Mouse (Mus musculus) induced T-regulatory cell, adult 2 months (primary cell): ENCODE measurements around the gene Arhgef39.

Source experiments
- DNase-seq: peaks from one replicate; pipeline ENCODE4 v3.0.0-alpha.2; 2012; ENCODE audit warnings: low read depth

Arhgef39 gene

DNA sequence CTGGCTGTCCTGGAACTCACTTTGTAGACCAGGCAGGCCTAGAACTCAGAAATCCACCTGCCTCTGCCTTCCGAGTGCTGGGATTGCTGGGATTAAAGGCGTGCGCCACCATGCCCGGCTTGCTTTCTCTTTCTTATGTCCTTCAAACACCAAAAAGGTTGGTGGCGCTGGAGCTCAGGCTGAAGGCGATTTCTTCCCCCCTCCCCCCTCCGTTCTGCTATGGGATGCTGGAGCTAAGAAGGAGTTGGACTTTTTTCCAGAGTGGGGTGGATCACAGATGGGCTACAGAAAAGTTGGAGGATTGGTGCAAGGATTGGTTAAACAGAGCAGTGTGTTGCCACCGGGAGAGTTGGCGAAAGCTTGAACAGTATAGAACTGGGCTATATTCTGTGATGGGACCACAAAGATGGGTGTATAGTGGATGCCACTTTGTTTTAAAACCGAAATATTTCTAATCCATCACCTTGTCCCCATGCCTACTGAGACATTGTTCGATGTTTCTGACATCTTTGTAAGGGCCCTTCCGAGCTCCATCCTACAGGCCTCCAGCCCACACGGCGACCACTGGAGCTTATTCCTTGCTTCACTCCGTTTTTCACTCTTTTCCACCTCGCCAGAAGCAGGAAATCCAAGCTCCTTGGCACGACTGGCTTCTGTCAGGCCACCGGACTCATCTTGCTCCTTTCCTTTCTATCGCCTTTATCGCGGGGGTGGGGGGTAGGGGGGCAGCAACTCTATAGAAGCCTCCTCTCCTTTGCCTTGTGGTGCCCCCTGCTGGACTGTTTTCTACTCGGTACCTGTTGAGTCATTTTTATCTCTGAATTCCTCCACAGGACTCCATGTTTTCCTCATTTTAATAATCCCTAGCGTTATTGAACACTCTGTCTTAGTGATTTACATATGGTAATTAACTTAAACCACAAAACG lies 20.3 kb downstream of the Arhgef39 start:
- DNase-seq: peak; percentile 93

DNA sequence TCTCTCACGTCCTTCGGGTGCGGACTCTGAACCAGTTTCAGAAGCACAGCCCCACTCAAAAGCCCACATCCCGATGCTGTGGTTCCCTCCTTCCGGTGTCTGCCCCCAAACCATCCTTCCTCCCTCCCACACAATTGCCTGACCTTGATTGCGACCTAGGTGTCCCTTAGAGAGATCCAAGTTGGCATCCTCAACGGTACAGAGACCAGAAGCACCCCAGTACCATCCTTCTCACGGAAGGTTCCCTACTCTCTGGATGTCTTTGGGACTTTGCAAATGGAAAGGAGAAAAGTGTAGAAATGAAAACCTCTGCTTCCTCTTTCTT lies 21.0 kb downstream of the Arhgef39 start:
- no peak for DNase-seq

DNA sequence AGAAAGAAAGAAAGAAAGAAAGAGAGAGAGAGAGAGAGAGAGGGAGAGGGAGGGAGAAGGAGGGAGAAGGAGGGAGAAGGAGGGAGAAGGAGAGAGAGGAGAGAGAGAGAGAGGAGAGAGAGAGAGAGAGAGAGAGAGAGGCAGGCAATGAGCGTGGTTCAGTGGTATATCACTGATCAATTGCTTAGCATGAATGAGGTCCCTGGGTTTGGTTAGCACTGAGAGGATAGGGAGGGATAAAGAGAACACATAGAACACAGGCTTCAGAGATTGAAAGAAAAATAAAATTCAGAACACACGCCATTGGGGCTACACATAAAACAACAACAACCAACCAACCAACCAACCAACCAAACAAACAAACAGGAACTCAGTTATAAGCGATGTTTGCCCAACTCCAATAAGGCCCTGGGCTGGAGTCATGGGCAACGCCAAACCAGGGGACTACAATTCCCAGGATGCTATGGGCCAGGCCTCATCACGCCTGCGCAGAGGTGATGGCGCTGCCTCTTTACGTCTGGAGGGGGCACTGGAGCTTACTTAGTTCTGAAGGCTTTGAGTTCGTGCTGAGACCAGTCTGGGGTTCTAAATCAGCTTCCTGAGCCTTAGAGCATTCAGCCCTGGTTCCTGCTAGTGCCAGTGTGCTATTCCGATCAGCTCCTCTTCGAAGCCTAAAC lies 21.5 kb downstream of the Arhgef39 start:
- peak; percentile 96 for DNase-seq

DNA sequence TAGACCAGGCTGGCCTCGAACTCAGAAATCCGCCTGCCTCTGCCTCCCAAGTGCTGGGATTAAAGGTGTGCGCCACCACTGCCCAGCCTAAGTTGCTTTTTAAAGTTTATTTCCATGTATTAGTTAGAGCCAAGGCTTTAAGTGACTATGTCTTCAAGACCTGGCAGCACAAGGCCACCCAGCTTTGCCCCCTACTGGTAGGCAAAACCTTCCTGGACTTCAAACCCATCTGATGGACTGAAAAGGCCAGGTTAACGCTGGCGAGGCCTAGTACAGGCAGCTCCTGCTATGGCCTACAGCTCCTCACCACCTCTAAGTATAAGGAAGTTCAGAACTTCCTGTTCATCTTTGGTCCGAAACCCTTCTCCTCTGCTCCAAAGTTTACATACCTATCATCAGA lies 22.9 kb downstream of the Arhgef39 start:
- DNase-seq: peak; percentile 63

DNA sequence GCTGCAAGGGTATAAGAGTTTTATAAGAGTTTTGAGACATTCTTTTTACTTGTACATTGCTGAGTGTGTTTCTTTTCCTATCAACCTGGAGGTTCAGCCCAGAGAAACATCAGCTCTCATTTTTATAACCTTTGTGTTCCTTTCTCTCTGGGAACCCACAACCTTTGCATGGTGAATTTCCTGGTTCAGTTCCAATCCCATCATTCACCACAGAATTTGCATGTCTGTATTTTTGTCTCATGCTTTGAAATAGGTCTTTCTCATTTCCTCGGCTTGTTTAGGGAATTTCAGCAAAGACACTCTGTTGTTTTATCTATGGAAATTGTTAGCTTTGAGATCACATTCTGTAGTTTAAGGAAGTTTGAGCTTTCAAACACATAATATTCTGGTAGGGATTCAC lies 25.9 kb downstream of the Arhgef39 start:
- peak; percentile 34 for DNase-seq

DNA sequence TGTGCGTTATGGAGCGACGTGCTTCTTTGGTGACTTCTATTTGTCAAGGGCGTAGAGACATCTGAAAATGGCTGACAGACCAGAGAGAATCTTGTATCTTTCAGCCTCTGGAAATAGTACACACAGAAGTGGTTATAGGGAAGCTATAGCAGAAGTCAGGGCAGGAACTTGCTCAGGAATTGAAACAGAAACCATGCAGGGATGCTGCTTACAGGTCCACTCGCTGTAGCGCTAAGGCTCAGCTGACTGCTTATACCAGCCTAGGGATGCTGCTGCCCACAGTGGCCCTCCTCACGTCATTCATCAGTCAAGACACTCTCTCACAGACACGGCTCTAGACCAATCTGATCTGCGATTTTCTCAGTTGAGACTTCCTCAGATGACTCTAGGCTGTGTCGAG lies 29.2 kb downstream of the Arhgef39 start:
- DNase-seq: no peak

DNA sequence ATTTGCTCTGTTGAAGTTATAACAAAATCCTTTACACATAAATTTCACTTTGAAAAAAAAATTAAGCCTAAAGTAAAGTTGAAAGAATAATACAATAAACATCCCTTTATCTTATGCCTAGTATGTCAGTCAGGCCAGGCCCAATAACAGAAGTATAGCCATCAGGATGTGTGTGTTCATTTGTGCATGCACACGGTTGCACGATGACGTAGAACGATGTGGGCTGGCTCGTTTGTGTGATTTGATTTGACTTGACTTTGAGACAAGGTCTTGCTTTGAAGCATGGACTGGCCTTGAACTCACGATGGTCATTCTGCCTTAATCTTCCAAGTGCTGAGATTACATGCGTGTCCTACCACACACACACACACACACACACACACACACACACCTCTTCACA lies 32.6 kb downstream of the Arhgef39 start:
- DNase-seq: no peak

DNA sequence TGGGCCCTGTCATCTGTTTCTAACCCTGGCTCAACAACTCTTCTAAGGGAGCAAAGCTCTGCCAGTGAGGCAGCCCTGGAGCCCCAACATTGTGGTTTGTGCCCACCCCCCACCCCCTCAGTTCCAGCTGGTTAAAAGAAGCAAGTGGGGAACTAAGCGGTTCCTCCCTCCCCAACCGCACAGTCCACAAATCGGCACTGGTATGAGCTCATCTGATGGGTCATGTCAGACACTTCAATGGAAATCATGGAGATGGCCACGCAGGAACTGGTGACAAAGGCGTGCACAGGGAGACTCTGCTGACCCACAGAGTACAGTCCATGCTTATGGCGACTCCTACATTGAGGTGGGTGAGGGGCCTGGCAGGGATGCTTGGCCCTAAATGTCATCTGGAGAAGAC lies 33.6 kb downstream of the Arhgef39 start:
- DNase-seq: no peak

DNA sequence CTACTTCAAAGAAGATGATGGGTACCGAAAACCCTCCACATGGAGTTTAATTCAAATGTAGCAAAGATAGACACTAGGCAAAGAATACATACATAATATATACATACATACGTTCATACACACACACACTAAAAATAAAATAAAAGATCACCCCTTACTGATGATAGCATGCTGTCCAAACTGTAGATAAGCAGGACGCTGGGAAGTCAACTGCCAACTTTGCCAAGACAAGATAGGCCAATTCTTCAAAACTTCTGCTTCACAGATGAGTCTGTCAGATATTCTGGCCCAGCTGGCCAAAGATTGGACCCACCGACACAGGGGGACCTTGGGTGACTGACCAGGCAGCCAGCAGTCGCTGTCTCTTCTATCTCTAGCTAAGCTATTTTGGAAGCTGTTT lies 36.4 kb downstream of the Arhgef39 start:
- no peak for DNase-seq

DNA sequence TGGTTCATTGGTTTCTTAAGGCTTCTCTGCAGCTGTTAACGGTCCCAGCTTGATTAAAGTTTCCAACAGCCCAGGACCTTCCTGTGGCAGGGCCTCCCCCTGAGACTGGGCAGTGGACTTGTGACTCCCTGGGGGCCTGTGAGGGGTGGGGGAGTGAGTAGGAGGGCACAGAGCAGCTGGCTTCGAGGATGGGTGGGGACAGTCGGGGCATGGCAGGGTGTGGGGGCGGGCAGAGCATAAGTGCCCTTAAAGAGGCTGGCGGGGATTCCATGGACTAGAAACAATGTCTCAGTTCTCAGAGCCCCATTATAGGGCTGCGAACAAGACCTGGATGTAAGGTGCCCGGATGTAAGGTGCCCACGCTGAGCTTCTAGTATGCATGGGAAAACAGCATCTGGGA lies 42.4 kb downstream of the Arhgef39 start:
- DNase-seq: peak; percentile 62

DNA sequence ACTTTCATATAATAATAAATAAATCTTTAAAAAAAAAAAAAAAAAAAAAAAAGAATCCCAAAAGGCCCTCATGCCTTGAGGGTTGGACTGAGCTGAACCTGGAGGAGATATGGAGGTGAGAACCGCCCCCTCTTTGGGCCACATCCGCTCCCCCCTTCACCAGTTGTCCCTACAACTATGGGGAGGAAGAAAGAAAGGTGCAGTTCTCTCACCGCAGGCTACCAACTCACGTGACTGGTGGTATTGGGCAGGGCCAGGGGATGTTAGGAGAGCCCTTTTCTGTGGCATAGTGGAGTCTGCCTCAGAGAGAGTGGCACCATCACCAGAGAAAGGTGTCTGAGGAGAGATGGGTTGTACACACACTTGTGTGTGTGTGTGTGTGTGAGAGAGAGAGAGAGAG lies 43.0 kb downstream of the Arhgef39 start:
- DNase-seq: peak; percentile 86

DNA sequence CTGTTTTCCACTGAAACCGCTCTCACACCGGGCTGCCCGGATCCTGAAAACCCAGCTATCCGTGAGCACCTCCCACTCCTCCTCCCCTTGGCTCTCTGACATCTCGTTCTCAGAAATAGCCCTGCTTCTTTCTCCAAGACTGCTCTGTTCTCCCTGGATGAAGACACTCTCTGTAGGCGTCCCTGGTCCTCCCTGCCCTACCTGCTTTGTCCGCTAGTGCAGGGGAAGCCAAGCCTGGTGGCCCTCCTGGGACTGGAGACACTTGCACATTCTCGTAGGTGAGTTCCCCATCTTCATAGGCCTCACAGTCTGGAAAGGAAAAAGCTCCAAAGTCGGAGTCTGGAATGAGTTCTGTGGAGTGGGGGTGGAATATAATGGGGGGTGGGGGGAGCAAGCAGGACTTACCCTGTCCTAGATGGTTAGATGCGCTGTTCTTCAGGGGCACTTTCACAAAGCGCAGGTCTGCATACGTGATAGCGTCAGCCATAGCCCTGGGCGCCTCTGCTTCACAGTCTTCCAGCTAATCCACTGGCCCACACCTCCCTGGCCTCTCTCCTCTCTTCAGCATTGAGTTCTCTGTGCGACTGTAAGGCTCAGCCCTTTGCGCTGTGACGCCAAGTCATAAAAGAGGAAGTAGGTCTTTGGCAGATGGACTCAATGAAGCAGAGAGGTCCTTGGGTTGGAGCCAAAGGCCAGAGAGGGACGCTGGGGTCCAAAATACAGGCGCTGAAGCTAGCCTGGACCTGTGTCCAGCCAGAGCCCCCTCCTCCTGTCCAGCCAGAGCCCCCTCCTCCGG lies 45.3 kb downstream of the Arhgef39 start, which contains the start of gene Cd72:
Gene Cd72, minus strand, starts transcription at position 588 of the 796 bp plus-strand sequence.
- peak; percentile 54 for DNase-seq

DNA sequence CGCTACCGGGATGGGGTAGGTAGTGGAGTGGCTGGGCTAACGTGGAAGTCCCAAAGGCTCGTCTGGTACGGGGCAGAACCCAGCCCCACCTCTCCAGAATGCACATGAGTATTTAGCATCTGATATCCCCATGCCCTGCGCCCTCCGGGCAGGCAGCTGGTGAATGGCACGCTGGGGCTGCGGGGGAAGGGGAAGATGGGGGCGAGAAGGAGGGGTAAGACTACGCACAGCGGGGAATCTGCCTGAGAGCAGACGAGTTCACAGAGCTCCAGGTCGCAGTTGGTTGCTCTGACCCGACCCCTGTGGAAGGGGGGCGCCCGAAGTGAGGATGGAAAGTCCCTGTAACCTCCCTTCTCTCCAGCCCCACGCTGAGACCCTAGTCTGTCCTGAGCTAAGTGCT lies 46.1 kb downstream of the Arhgef39 start:
- peak; percentile 39 for DNase-seq

DNA sequence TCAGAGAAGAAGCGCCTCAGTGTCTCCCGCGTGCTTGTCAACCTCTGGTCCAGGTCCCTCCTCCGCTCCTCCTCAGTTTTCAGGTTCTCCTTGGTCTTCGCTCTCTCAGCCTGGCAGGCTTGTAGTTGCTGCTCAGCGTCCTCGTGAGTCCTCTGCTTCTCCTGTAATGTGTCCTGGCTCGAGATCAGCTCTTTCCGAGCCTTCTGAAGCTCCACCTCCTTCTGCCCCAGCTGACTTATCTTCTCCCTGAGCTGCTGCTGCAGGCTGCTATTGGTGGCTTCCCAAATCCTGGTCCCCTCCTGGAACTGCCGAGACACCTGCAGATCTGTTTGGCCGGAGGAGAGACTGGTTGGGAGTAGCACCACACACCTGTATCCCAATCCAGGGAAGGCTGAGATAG lies 47.2 kb downstream of the Arhgef39 start:
- DNase-seq: no peak

DNA sequence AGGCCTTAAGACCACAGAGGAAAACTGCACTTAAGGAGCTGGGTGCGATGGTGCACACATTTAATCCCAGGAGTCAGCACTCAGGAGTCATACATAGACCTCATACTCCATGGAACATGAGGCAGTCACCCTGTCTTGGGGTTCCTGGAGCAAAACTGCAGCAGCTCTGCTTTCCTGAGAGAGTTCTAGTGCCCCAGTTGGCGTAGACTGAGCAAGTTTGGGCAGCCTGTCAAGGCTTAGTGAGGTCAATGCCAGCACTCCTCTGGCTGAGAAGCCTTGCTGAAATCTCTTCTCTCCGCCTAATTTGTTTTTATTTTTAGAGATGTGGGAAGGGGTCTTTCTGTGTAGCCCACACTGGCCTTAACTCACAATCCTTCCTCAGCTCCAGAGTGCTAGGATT lies 50.9 kb downstream of the Arhgef39 start:
- no peak for DNase-seq

DNA sequence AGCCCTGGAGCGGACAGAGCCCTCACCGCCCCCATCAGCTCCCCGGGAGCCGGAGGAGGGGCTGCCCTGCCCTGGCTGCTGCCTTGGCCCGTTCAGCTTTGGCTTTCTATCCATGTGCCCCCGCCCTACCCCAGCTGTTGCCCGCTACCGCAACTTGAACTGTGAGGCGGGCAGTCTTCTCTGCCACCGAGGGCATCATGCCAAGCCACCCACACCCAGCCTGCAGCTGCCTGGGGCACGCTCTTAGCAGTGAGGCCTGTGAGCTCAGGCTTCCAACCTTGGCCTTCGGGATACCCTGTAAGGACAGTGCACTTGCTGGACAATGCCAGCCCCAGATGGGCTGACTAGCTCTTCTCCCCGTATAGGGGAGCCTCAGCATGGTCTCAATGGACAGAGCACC lies 52.2 kb downstream of the Arhgef39 start:
- no peak for DNase-seq
